Mouse (Mus musculus): ENCODE measurements around the gene Wdr59. TPM values are rescaled to one million over a fixed set of nuclear protein-coding genes. Genes with fewer than 3 reads are reported as not detected.

The Wdr59 gene
- polyA plus RNA-seq, 2 experiments, result 1.1 to 2.8 TPM

DNA sequence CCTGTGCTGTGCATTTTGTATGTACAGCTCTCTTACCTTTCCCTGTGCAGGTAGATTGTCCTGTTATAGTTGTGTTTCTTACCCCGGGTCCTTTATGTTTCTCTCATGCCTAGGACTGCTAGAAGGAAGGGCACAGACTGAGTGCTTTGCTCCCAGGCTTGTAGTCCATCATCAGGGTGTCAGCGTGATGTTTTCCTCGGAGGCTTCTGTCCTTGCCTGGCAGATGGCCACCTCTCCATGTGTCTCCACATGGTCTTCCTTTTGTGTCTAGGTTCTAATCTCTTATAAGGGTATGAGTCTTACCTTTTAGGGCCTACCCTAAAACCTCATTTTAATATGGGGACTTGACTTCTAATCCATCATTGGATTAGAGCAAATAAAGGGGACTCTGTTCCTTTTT is 45.7 kb upstream of the Wdr59 start:
- TF ChIP-seq CTCF (IDR thresholded peaks at IDR 0.05; ENCODE audit: low read depth) (no peak), EP300 (IDR thresholded peaks at IDR 0.05; ENCODE audit: low read depth) (no peak)
- Histone ChIP-seq H3K36me3 (replicated peaks; ENCODE audit: control insufficient read depth, insufficient read depth, low read depth) (no peaks in the 10 kb centered on the region), H3K9ac (replicated peaks) (peak overlapping the region; percentile 49), H3K4me3 (ENCODE audit: insufficient read depth in 1 of 2, low read depth in 2 of 2, low read length in 2 of 2) (no peak overlapping the region), H3K27ac (peak overlapping the region; percentile 76), H3K9me3 (ENCODE audit: control insufficient read depth, low read length) (no peaks in the 10 kb centered on the region), H3K27me3 (ENCODE audit: control insufficient read depth, insufficient read depth, low read length) (no peaks in the 10 kb centered on the region), H3K4me2 (ENCODE audit: low read depth) (peak overlapping the region; percentile 36; the same call in 1 of the 2 replicates), H3K4me1 (replicated peaks; ENCODE audit: control insufficient read depth in 2 of 2, insufficient read depth in 2 of 2, low read length in 1 of 2) (peaks cover 36 to 57% of the 10 kb centered on the region in 2 experiments)
- WGBS (ENCODE audit: insufficient replicate concordance), result 65% methylated on average over 3 of the region's 3 CpGs
- ATAC-seq (ENCODE audit: insufficient read depth), result no peak
- DNase-seq (ENCODE audit: low read depth in 3 of 3, low spot score in 3 of 3), result no peak

DNA sequence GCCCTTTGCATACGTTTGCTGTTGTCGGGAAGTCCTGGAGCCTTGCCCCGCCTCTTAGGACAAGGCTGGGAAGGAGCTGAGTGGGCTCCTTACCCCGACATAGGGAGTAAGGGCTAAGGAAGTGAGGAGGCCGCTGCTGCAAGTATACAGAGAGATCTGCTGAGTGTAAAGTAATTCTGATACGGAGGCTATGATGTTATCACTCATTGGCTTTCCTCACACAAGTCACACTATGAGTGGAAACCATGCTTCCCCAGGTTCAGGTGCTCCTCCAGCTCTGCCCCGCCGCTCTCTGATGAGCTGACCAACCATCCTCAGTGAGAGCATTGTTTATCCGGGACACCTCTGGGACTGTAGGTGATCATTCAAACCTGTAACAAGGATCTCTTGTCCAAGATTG is 44.4 kb upstream of the Wdr59 start:
- no peak for TF ChIP-seq EP300 (IDR thresholded peaks at IDR 0.05; ENCODE audit: low read depth)
- no peak for TF ChIP-seq CTCF (IDR thresholded peaks at IDR 0.05; ENCODE audit: low read depth)
- H3K4me2 ChIP-seq (ENCODE audit: low read depth), result peak overlapping the region; percentile 16
- WGBS (ENCODE audit: insufficient replicate concordance), result 51% methylated on average over 9 of the region's 9 CpGs
- H3K27me3 ChIP-seq (ENCODE audit: control insufficient read depth, insufficient read depth, low read length), result no peaks in the 10 kb centered on the region
- no peak overlapping the region for H3K4me3 ChIP-seq (ENCODE audit: insufficient read depth in 1 of 2, low read depth in 2 of 2, low read length in 2 of 2)
- DNase-seq (ENCODE audit: low read depth in 3 of 3, low spot score in 3 of 3) (no peak), ATAC-seq (ENCODE audit: insufficient read depth) (no peak)
- no peak overlapping the region for H3K9ac ChIP-seq (replicated peaks)
- H3K36me3 ChIP-seq (replicated peaks; ENCODE audit: control insufficient read depth, insufficient read depth, low read depth), result no peaks in the 10 kb centered on the region
- H3K9me3 ChIP-seq (ENCODE audit: control insufficient read depth, low read length), result no peaks in the 10 kb centered on the region
- peak overlapping the region; percentile 9 for H3K27ac ChIP-seq
- H3K4me1 ChIP-seq (replicated peaks; ENCODE audit: control insufficient read depth in 2 of 2, insufficient read depth in 2 of 2, low read length in 1 of 2), result peaks cover 30 to 51% of the 10 kb centered on the region in 2 experiments

DNA sequence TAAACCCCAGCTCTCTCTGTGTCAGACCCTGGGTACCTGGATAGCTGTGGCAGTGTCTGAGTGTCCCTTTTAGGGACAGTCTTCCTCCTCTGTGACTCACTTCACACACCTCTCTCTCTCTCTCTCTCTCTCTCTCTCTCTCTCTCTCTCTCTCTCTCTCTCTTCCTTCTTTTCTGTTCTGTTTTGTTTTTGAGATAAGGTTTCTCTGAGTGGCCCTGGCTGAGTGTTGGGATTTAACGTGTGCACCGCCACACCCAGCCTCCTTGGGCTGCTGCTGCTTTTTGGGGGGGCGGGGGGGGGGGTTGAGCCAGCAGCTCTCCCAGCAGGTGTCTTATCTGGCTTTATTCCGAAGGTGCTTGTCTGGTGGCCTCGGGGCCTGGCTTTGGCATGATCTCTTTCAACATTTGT is 43.9 kb upstream of the Wdr59 start:
- no peaks in the 10 kb centered on the region for H3K36me3 ChIP-seq (replicated peaks; ENCODE audit: control insufficient read depth, insufficient read depth, low read depth)
- no peak overlapping the region for H3K9ac ChIP-seq (replicated peaks)
- DNase-seq (ENCODE audit: low read depth in 3 of 3, low spot score in 3 of 3), result peak; percentile 33 to 51 (median 33)
- 6% methylated on average over 5 of the region's 5 CpGs for WGBS (ENCODE audit: insufficient replicate concordance)
- no peak overlapping the region for H3K4me3 ChIP-seq (ENCODE audit: insufficient read depth in 1 of 2, low read depth in 2 of 2, low read length in 2 of 2)
- no peaks in the 10 kb centered on the region for H3K9me3 ChIP-seq (ENCODE audit: control insufficient read depth, low read length)
- H3K4me2 ChIP-seq (ENCODE audit: low read depth), result peak overlapping the region; percentile 16
- no peak for TF ChIP-seq CTCF (IDR thresholded peaks at IDR 0.05; ENCODE audit: low read depth)
- peak; percentile 38; the same call in 1 of the 2 replicates for TF ChIP-seq EP300 (IDR thresholded peaks at IDR 0.05; ENCODE audit: low read depth)
- peaks cover 30 to 51% of the 10 kb centered on the region in 2 experiments for H3K4me1 ChIP-seq (replicated peaks; ENCODE audit: control insufficient read depth in 2 of 2, insufficient read depth in 2 of 2, low read length in 1 of 2)
- no peak overlapping the region; the same call in 1 of the 2 replicates for H3K27ac ChIP-seq
- ATAC-seq (ENCODE audit: insufficient read depth), result peak; percentile 75
- no peaks in the 10 kb centered on the region for H3K27me3 ChIP-seq (ENCODE audit: control insufficient read depth, insufficient read depth, low read length)

DNA sequence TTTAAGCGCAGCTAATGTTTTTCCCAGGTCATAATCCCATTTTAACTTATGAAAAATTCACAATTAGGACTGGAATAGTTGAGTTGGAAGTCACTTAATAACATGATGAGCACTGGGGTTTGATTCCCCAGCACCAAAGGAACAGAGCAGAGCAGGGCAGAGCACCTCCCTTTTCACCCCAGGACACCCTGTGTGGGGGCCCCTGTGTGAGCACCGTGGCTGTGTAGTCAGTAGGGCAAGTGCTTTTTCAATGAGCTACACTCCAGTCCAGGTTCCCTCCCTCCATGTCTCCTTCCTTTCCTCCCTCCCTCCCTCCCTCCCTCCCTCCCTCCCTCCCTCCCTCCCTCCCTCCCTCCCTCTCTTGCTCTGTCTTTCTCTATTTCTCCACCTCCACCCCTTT is 42.2 kb upstream of the Wdr59 start:
- 51% methylated on average over 2 of the region's 2 CpGs for whole genome bisulfite sequencing (ENCODE audit: insufficient replicate concordance)
- TF ChIP-seq EP300 (IDR thresholded peaks at IDR 0.05; ENCODE audit: low read depth), result no peak
- no peak for TF ChIP-seq CTCF (IDR thresholded peaks at IDR 0.05; ENCODE audit: low read depth)
- no peak overlapping the region for H3K9ac ChIP-seq (replicated peaks)
- no peaks in the 10 kb centered on the region for H3K9me3 ChIP-seq (ENCODE audit: control insufficient read depth, low read length)
- no peak for ATAC-seq (ENCODE audit: insufficient read depth)
- H3K4me3 ChIP-seq (ENCODE audit: insufficient read depth in 1 of 2, low read depth in 2 of 2, low read length in 2 of 2), result no peak overlapping the region
- H3K4me2 ChIP-seq (ENCODE audit: low read depth), result no peak overlapping the region
- no peaks in the 10 kb centered on the region for H3K27me3 ChIP-seq (ENCODE audit: control insufficient read depth, insufficient read depth, low read length)
- DNase-seq (ENCODE audit: low read depth in 3 of 3, low spot score in 3 of 3), result no peak
- no peak overlapping the region for H3K27ac ChIP-seq
- H3K36me3 ChIP-seq (replicated peaks; ENCODE audit: control insufficient read depth, insufficient read depth, low read depth), result no peaks in the 10 kb centered on the region
- peaks cover 27 to 47% of the 10 kb centered on the region in 2 experiments for H3K4me1 ChIP-seq (replicated peaks; ENCODE audit: control insufficient read depth in 2 of 2, insufficient read depth in 2 of 2, low read length in 1 of 2)

DNA sequence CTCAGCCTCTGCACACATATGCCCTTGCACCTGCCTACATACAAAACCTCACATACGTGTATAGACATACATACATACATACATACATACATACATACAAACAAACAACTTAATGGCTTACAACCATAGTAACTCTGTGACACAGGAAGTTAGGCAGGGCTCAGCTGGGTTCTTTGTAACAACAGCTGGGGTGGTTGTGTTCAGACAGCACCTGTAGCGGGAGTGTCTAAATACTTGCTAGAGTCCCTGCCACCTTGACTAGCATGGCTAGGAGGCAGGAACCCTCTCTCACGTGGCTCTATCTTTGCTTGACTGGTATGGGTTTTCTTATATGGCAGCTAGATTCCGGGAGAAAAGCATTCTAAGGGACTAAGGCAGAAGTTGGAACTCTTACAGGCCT is 41.8 kb upstream of the Wdr59 start:
- ATAC-seq (ENCODE audit: insufficient read depth) (no peak), DNase-seq (ENCODE audit: low read depth in 3 of 3, low spot score in 3 of 3) (no peak)
- Histone ChIP-seq H3K4me3 (ENCODE audit: insufficient read depth in 1 of 2, low read depth in 2 of 2, low read length in 2 of 2) (no peak overlapping the region), H3K4me1 (replicated peaks; ENCODE audit: control insufficient read depth in 2 of 2, insufficient read depth in 2 of 2, low read length in 1 of 2) (peaks cover 27 to 45% of the 10 kb centered on the region in 2 experiments), H3K36me3 (replicated peaks; ENCODE audit: control insufficient read depth, insufficient read depth, low read depth) (no peaks in the 10 kb centered on the region), H3K27me3 (ENCODE audit: control insufficient read depth, insufficient read depth, low read length) (no peaks in the 10 kb centered on the region), H3K27ac (no peak overlapping the region), H3K9ac (replicated peaks) (no peak overlapping the region), H3K9me3 (ENCODE audit: control insufficient read depth, low read length) (no peaks in the 10 kb centered on the region), H3K4me2 (ENCODE audit: low read depth) (no peak overlapping the region)
- 62% methylated on average over 4 of the region's 4 CpGs for WGBS (ENCODE audit: insufficient replicate concordance)
- TF ChIP-seq EP300 (IDR thresholded peaks at IDR 0.05; ENCODE audit: low read depth), result no peak

Data from liver, embryonic 14.5 days (tissue).